Mouse (Mus musculus) lung, postnatal 0 days (tissue): ENCODE measurements at regions not wholly inside any gene's neighbourhood (a gene's known extent, or its start where the extent isn't known, plus 50 kb on each side); places are given as distances from the start of the nearest gene placed in this dataset.

ENCODE experiments used
- CTCF ChIP-seq: IDR thresholded peaks from 2 replicates; pipeline ENCODE4 v1.5.1; 2016; ENCODE audit warnings: antibody characterized with exemption, mild to moderate bottlenecking
- EP300 ChIP-seq: IDR thresholded peaks from 2 replicates; pipeline ENCODE4 v1.6.1; 2016; ENCODE audit warnings: antibody characterized with exemption, mild to moderate bottlenecking, control low read depth

DNA sequence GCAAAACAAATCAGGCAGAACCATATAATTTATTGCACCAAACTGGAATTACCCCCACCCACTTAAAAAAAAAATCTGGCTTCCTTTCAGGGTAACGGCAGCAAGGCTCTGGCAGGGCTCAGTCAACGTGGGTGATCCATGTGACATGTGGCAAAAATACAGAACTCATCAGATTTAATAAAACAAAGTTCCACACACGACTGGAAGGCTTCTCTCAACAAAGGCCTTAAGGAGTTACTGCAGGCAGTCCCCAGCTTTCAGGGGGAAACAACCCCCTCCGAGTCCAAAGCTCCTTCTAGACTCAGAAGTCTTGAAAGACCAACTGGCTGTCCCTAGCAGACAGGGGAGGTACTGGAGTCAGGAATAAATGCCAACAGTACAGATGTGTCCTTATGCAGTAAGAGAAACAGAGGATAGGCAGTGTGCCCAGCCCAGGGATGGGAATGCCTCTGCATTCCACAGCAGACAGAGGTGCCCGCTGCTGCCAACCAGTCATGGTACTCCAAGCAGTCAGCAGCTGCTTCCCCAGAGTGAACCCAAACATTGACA is 244.0 kb upstream of the Nt5e start:
- TF ChIP-seq CTCF (no peak), EP300 (no peak)
